In the genomic region with DNA sequence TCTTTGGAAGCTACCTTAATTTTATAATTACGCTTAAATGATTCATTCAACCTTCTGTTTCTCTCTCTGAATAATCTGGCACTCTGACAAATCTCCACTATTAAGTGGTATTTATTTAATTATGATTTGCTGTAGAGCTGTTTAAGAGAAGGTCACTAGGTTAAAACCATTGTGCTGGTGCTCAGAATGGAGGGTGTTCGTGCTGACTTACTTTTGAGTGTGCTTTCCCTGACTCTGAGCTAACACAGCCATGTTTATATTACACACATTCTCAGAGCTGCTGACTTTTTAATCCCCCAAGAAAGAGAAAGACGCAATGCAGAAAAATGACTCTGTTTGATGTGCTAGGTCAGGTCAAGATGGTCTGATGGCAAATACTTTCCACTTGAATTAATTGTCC, we compare ENCODE assay signal across 24 mouse cellular contexts.
DNase-seq lines count a peak whose midpoint lies in the region; ATAC-seq and TF ChIP-seq lines count a peak whose summit lies in the region.
"Had no signal": no experiment of that assay in that cellular context is flagged by ENCODE, and none has a peak within 500 bp of the region (broad histone marks: within the 10 kb centered on the region; RNA-seq: fewer than 3 reads in every experiment).

No protein-coding gene starts in this region.

- no peak overlapping the region for H3K4me3 ChIP-seq in lung, embryonic 14.5 days (ENCODE audit: low read depth, low read length)
- H3K4me3 ChIP-seq in stomach, embryonic 15.5 days (replicated peaks): no peak overlapping the region
- H3K4me3 ChIP-seq in layer of hippocampus, adult 2 months: no peak overlapping the region
- H3K4me3 ChIP-seq: embryonic facial prominence, embryonic 15.5 days; erythroblast, embryonic 14.5 days; forebrain, embryonic 10.5 days; gastrocnemius, adult 2 months; heart, embryonic 15.5 days; hindbrain, embryonic 10.5 days had no signal

- no peak overlapping the region for H3K9ac ChIP-seq in lung, embryonic 14.5 days
- no peak overlapping the region for H3K9ac ChIP-seq in stomach, embryonic 15.5 days
- H3K9ac ChIP-seq: embryonic facial prominence, embryonic 15.5 days; heart, embryonic 15.5 days; hindbrain, embryonic 14.5 days had no signal

- no peaks in the 10 kb centered on the region for H3K36me3 ChIP-seq in lung, embryonic 14.5 days (ENCODE audit: insufficient read depth)
- no peaks in the 10 kb centered on the region for H3K36me3 ChIP-seq in stomach, embryonic 15.5 days
- H3K36me3 ChIP-seq: embryonic facial prominence, embryonic 15.5 days; forebrain, embryonic 10.5 days; heart, embryonic 15.5 days; hindbrain, embryonic 10.5 days had no signal

- H3K4me2 ChIP-seq in lung, embryonic 14.5 days: no peak overlapping the region
- H3K4me2 ChIP-seq in stomach, embryonic 15.5 days: no peak overlapping the region
- H3K4me2 ChIP-seq: embryonic facial prominence, embryonic 15.5 days; heart, embryonic 11.5 days; heart, embryonic 15.5 days; hindbrain, embryonic 14.5 days had no signal

- peak; percentile 45 for DNase-seq in lung, embryonic 14.5 days
- DNase-seq in lung, adult 18-20 months: no peak
- peak; percentile 3 for DNase-seq in lung, postnatal 25 days (ENCODE audit: low spot score)
- DNase-seq in lung, postnatal 4 days: no peak
- DNase-seq in embryo, embryonic 11 days: peak; percentile 4
- no peak for DNase-seq in Muller cell, postnatal 12 days (ENCODE audit: inconsistent ontology term)
- no peak for DNase-seq in layer of hippocampus, adult 2 months (ENCODE audit: low spot score in 2 of 2)
- DNase-seq: adrenal gland, postnatal 14 days; cerebellum, adult 2 months; cerebellum, postnatal 14 days; gastrocnemius, adult 2 months; gastrocnemius, postnatal 36 days; heart, adult 18-20 months had no signal

- no peak overlapping the region for H3K27ac ChIP-seq in lung, embryonic 14.5 days (ENCODE audit: low read depth)
- peak overlapping the region; percentile 48; the same call in 1 of the 2 replicates for H3K27ac ChIP-seq in stomach, embryonic 15.5 days
- H3K27ac ChIP-seq in layer of hippocampus, adult 2 months: no peak overlapping the region
- H3K27ac ChIP-seq: embryonic facial prominence, embryonic 15.5 days; forebrain, embryonic 10.5 days; gastrocnemius, adult 2 months; heart, embryonic 15.5 days; hindbrain, embryonic 10.5 days; hindbrain, embryonic 14.5 days had no signal

- 23% methylated on average over 3 of the region's 3 CpGs for WGBS in lung, embryonic 14.5 days
- WGBS in stomach, embryonic 15.5 days: 31% methylated on average over 3 of the region's 3 CpGs

- H3K9me3 ChIP-seq in lung, embryonic 14.5 days (ENCODE audit: low read depth, low read length): no peaks in the 10 kb centered on the region
- no peaks in the 10 kb centered on the region for H3K9me3 ChIP-seq in stomach, embryonic 15.5 days
- H3K9me3 ChIP-seq: embryonic facial prominence, embryonic 15.5 days; forebrain, embryonic 10.5 days; heart, embryonic 15.5 days; hindbrain, embryonic 10.5 days had no signal

- H3K27me3 ChIP-seq in lung, embryonic 14.5 days (ENCODE audit: insufficient read depth, low read length): no peaks in the 10 kb centered on the region
- no peaks in the 10 kb centered on the region for H3K27me3 ChIP-seq in stomach, embryonic 15.5 days (replicated peaks)
- H3K27me3 ChIP-seq: embryonic facial prominence, embryonic 15.5 days; heart, embryonic 15.5 days; Patski had no signal

- peaks cover 15% of the 10 kb centered on the region; the same call in 1 of the 2 replicates for H3K4me1 ChIP-seq in lung, embryonic 14.5 days (ENCODE audit: insufficient read depth)
- H3K4me1 ChIP-seq in stomach, embryonic 15.5 days: no peaks in the 10 kb centered on the region
- H3K4me1 ChIP-seq: embryonic facial prominence, embryonic 15.5 days; forebrain, embryonic 10.5 days; heart, embryonic 15.5 days; hindbrain, embryonic 10.5 days had no signal

- 0 out of 2 replicates have a peak, but pooled peaks have one; percentile 47 for ATAC-seq in lung, embryonic 14.5 days (ENCODE audit: insufficient read depth)
- no peak for ATAC-seq in stomach, embryonic 15.5 days (ENCODE audit: insufficient read depth, low FRiP score, low read depth)
- ATAC-seq: activated CD4-positive, CD25-positive, alpha-beta regulatory T cell, adult 4 months; forebrain, embryonic 14.5 days; Patski had no signal

- TF ChIP-seq CTCF in lung, embryonic 14.5 days (IDR thresholded peaks at IDR 0.05; ENCODE audit: low read depth): no peak
- no peak for TF ChIP-seq CTCF in layer of hippocampus, adult 2 months (conservative IDR thresholded peaks at IDR 0.05)

Comparison
In these comparisons a context has a peak if more than half of its experiments do, and no peak if none do; other contexts are left out.
1. DNase-seq: peak in lung, embryonic 14.5 days (single experiment), lung, postnatal 25 days (single experiment) and embryo, embryonic 11 days (single experiment); none in lung, adult 18-20 months (0 of 2), lung, postnatal 4 days (0 of 2), Muller cell, postnatal 12 days (single experiment) and layer of hippocampus, adult 2 months (0 of 2).